Mouse (Mus musculus): ENCODE results near the gene Ring1. TPM values are rescaled to one million over a fixed set of nuclear protein-coding genes. Genes with fewer than 3 reads are reported as not detected.

Gene Ring1
- polyA plus RNA-seq, 2 experiments, result 7.0 to 54.0 TPM

GRCm38 (mm10) chr17:33980181-33981035 is 44.1 kb downstream of the Ring1 start:
- no peak for TF ChIP-seq POLR2A (IDR thresholded peaks at IDR 0.05; ENCODE audit: borderline replicate concordance, extremely low read depth, insufficient read depth, insufficient read length)
- peak; percentile 14 for DNase-seq (ENCODE audit: low spot score)
- 73% methylated on average over 19 of the region's 19 CpGs for WGBS
- Histone ChIP-seq H3K4me1 (ENCODE audit: control insufficient read depth, insufficient read depth, low read length) (no peaks in the 10 kb centered on the region), H3K27me3 (ENCODE audit: control insufficient read depth, insufficient read depth, low read length) (peaks cover 29% of the 10 kb centered on the region), H3K9me3 (ENCODE audit: control insufficient read depth, low read length) (no peaks in the 10 kb centered on the region), H3K4me3 (replicated peaks; ENCODE audit: low read length) (no peak overlapping the region), H3K9ac (ENCODE audit: low read depth, low read length, severe bottlenecking) (no peak overlapping the region), H3K4me2 (replicated peaks; ENCODE audit: low read depth, low read length, severe bottlenecking) (peak overlapping the region; percentile 56), H3K36me3 (ENCODE audit: control insufficient read depth, insufficient read depth, low read length) (no peaks in the 10 kb centered on the region), H3K27ac (replicated peaks; ENCODE audit: low read depth, low read length) (no peak overlapping the region)
- ATAC-seq (ENCODE audit: low FRiP score, low read depth), result no peak

- Histone ChIP-seq H3K4me3 (replicated peaks; ENCODE audit: low read length) (no peak overlapping the region), H3K27me3 (ENCODE audit: control insufficient read depth, insufficient read depth, low read length) (peaks cover 29% of the 10 kb centered on the region), H3K4me2 (replicated peaks; ENCODE audit: low read depth, low read length, severe bottlenecking) (no peak overlapping the region), H3K4me1 (ENCODE audit: control insufficient read depth, insufficient read depth, low read length) (no peaks in the 10 kb centered on the region), H3K36me3 (ENCODE audit: control insufficient read depth, insufficient read depth, low read length) (no peaks in the 10 kb centered on the region), H3K27ac (replicated peaks; ENCODE audit: low read depth, low read length) (no peak overlapping the region), H3K9ac (ENCODE audit: low read depth, low read length, severe bottlenecking) (no peak overlapping the region), H3K9me3 (ENCODE audit: control insufficient read depth, low read length) (no peaks in the 10 kb centered on the region)
- TF ChIP-seq POLR2A (IDR thresholded peaks at IDR 0.05; ENCODE audit: borderline replicate concordance, extremely low read depth, insufficient read depth, insufficient read length), result no peak
- ATAC-seq (ENCODE audit: low FRiP score, low read depth) (no peak), DNase-seq (ENCODE audit: low spot score) (no peak)
- 61% methylated on average over 6 of the region's 6 CpGs for WGBS
Measured at GRCm38 (mm10) chr17:33979512-33980050, 44.9 kb downstream of the Ring1 start.

- Histone ChIP-seq H3K4me1 (ENCODE audit: control insufficient read depth, insufficient read depth, low read length) (no peaks in the 10 kb centered on the region), H3K27me3 (ENCODE audit: control insufficient read depth, insufficient read depth, low read length) (peaks cover 29% of the 10 kb centered on the region), H3K4me3 (replicated peaks; ENCODE audit: low read length) (peak overlapping the region; percentile 27), H3K9ac (ENCODE audit: low read depth, low read length, severe bottlenecking) (peak overlapping the region; percentile 34; the same call in 1 of the 2 replicates), H3K4me2 (replicated peaks; ENCODE audit: low read depth, low read length, severe bottlenecking) (peak overlapping the region; percentile 49), H3K9me3 (ENCODE audit: control insufficient read depth, low read length) (no peaks in the 10 kb centered on the region), H3K27ac (replicated peaks; ENCODE audit: low read depth, low read length) (no peak overlapping the region), H3K36me3 (ENCODE audit: control insufficient read depth, insufficient read depth, low read length) (no peaks in the 10 kb centered on the region)
- 10% methylated on average over 15 of the region's 17 CpGs for WGBS
- ATAC-seq (ENCODE audit: low FRiP score, low read depth), result no peak
- no peak for DNase-seq (ENCODE audit: low spot score)
- TF ChIP-seq POLR2A (IDR thresholded peaks at IDR 0.05; ENCODE audit: borderline replicate concordance, extremely low read depth, insufficient read depth, insufficient read length), result no peak
Measured at GRCm38 (mm10) chr17:33978631-33979031, 45.8 kb downstream of the Ring1 start.

- no peak overlapping the region for H3K27ac ChIP-seq (replicated peaks; ENCODE audit: low read depth, low read length)
- no peaks in the 10 kb centered on the region for H3K4me1 ChIP-seq (ENCODE audit: control insufficient read depth, insufficient read depth, low read length)
- ATAC-seq (ENCODE audit: low FRiP score, low read depth) (no peak), DNase-seq (ENCODE audit: low spot score) (no peak)
- H3K36me3 ChIP-seq (ENCODE audit: control insufficient read depth, insufficient read depth, low read length), result no peaks in the 10 kb centered on the region
- WGBS, result 3% methylated on average over 57 of the region's 57 CpGs
- peak overlapping the region; percentile 27 for H3K4me3 ChIP-seq (replicated peaks; ENCODE audit: low read length)
- H3K9me3 ChIP-seq (ENCODE audit: control insufficient read depth, low read length), result no peaks in the 10 kb centered on the region
- TF ChIP-seq POLR2A (IDR thresholded peaks at IDR 0.05; ENCODE audit: borderline replicate concordance, extremely low read depth, insufficient read depth, insufficient read length), result no peak
- peak overlapping the region; percentile 49 for H3K4me2 ChIP-seq (replicated peaks; ENCODE audit: low read depth, low read length, severe bottlenecking)
- peaks cover 29% of the 10 kb centered on the region for H3K27me3 ChIP-seq (ENCODE audit: control insufficient read depth, insufficient read depth, low read length)
- H3K9ac ChIP-seq (ENCODE audit: low read depth, low read length, severe bottlenecking), result peak overlapping the region; percentile 34
Measured at GRCm38 (mm10) chr17:33977861-33978557, 46.5 kb downstream of the Ring1 start.

- Histone ChIP-seq H3K4me2 (replicated peaks; ENCODE audit: low read depth, low read length, severe bottlenecking) (no peak overlapping the region), H3K9ac (ENCODE audit: low read depth, low read length, severe bottlenecking) (no peak overlapping the region), H3K27me3 (ENCODE audit: control insufficient read depth, insufficient read depth, low read length) (peaks cover 11% of the 10 kb centered on the region), H3K27ac (replicated peaks; ENCODE audit: low read depth, low read length) (no peak overlapping the region), H3K4me1 (ENCODE audit: control insufficient read depth, insufficient read depth, low read length) (no peaks in the 10 kb centered on the region), H3K4me3 (replicated peaks; ENCODE audit: low read length) (no peak overlapping the region), H3K9me3 (ENCODE audit: control insufficient read depth, low read length) (no peaks in the 10 kb centered on the region), H3K36me3 (ENCODE audit: control insufficient read depth, insufficient read depth, low read length) (no peaks in the 10 kb centered on the region)
- ATAC-seq (ENCODE audit: low FRiP score, low read depth) (no peak), DNase-seq (ENCODE audit: low spot score) (no peak)
- TF ChIP-seq POLR2A (IDR thresholded peaks at IDR 0.05; ENCODE audit: borderline replicate concordance, extremely low read depth, insufficient read depth, insufficient read length), result no peak
- WGBS, result 68% methylated on average over 3 of the region's 3 CpGs
Measured at GRCm38 (mm10) chr17:33973572-33973971, 50.9 kb downstream of the Ring1 start.

Data from limb, embryonic 14.5 days (tissue).